Mouse (Mus musculus): Measurements from ENCODE around the gene Rnf113a2. TPM values are rescaled to one million over a fixed set of nuclear protein-coding genes. Genes with fewer than 3 reads are reported as not detected.

Rnf113a2 gene
- total and polyA plus RNA-seq, 3 experiments = 0.10 to 0.15 TPM; not detected in 1

- TF ChIP-seq E2F4 (IDR thresholded peaks at IDR 0.05; ENCODE audit: borderline replicate concordance, low read depth, low read length) = peak; percentile 98
- no peak for TF ChIP-seq ZNF384 (IDR thresholded peaks at IDR 0.05; ENCODE audit: low read depth, low read length)
- peak; percentile 73 for TF ChIP-seq MXI1 (IDR thresholded peaks at IDR 0.05; ENCODE audit: low read depth, low read length)
- no peak for TF ChIP-seq MYC (IDR thresholded peaks at IDR 0.05; ENCODE audit: low read depth, low read length)
Measured at GRCm38 (mm10) chr12:84450718-84451646, 34.0 kb downstream of the Rnf113a2 start, which contains the start of the genes Aldh6a1 and Lin52 (continued).

GRCm38 (mm10) chr12:84451801-84452200 lies 34.8 kb downstream of the Rnf113a2 start:
- Histone ChIP-seq H3K79me2 (ENCODE audit: control insufficient read depth, insufficient read depth, low read length, poor library complexity) (peaks cover 13% of the 10 kb centered on the region), H3K9me3 (replicated peaks; ENCODE audit: insufficient read depth, low read length) (no peaks in the 10 kb centered on the region), H3K4me3 (ENCODE audit: control insufficient read depth in 1 of 2, insufficient read depth in 1 of 2, low read depth in 2 of 2, low read length in 2 of 2) (peak overlapping the region; percentile 72 to 85), H3K27me3 (ENCODE audit: control insufficient read depth in 1 of 2, insufficient read depth in 2 of 2, low read length in 2 of 2) (no peaks in the 10 kb centered on the region), H3K27ac (ENCODE audit: control insufficient read depth, low read depth, low read length) (peak overlapping the region; percentile 78), H3K36me3 (ENCODE audit: control insufficient read depth in 1 of 2, insufficient read depth in 2 of 2, low read length in 2 of 2) (peaks cover 0 to 17% of the 10 kb centered on the region in 2 experiments; a peak in 3 of 4 replicates), H3K9ac (ENCODE audit: control insufficient read depth, low read depth, low read length, poor library complexity, severe bottlenecking) (peak overlapping the region; percentile 87), H3K4me1 (ENCODE audit: control insufficient read depth in 1 of 2, insufficient read depth in 2 of 2, low read length in 2 of 2) (peaks cover 3 to 12% of the 10 kb centered on the region in 2 experiments; a peak in 3 of 4 replicates)
- TF ChIP-seq MYB (IDR thresholded peaks at IDR 0.05; ENCODE audit: low read depth, low read length) (no peak), NELFE (IDR thresholded peaks at IDR 0.05; ENCODE audit: low read depth, low read length) (0 out of 2 replicates have a peak, but pooled peaks have one; percentile 25)
- DNase-seq (ENCODE audit: low read depth, low spot score) = no peak

- no peak overlapping the region for H3K27ac ChIP-seq (ENCODE audit: control insufficient read depth, low read depth, low read length)
- H3K79me2 ChIP-seq (ENCODE audit: control insufficient read depth, insufficient read depth, low read length, poor library complexity) = peaks cover 9% of the 10 kb centered on the region
- no peaks in the 10 kb centered on the region for H3K9me3 ChIP-seq (replicated peaks; ENCODE audit: insufficient read depth, low read length)
- TF ChIP-seq TAL1 (IDR thresholded peaks at IDR 0.05; ENCODE audit: low read length) = no peak
- no peak for TF ChIP-seq TCF12 (IDR thresholded peaks at IDR 0.05; ENCODE audit: low read depth, low read length)
- no peak for TF ChIP-seq ZMIZ1 (IDR thresholded peaks at IDR 0.05; ENCODE audit: low read depth, low read length)
- TF ChIP-seq ETS1 (IDR thresholded peaks at IDR 0.05; ENCODE audit: low read depth, low read length) = no peak
- H3K4me1 ChIP-seq (ENCODE audit: control insufficient read depth in 1 of 2, insufficient read depth in 2 of 2, low read length in 2 of 2) = peaks cover 0 to 12% of the 10 kb centered on the region in 2 experiments; a peak in 2 of 4 replicates
- no peak for DNase-seq (ENCODE audit: low read depth, low spot score)
- no peaks in the 10 kb centered on the region for H3K27me3 ChIP-seq (ENCODE audit: control insufficient read depth in 1 of 2, insufficient read depth in 2 of 2, low read length in 2 of 2)
- H3K9ac ChIP-seq (ENCODE audit: control insufficient read depth, low read depth, low read length, poor library complexity, severe bottlenecking) = no peak overlapping the region
- no peak overlapping the region for H3K4me3 ChIP-seq (ENCODE audit: control insufficient read depth in 1 of 2, insufficient read depth in 1 of 2, low read depth in 2 of 2, low read length in 2 of 2)
- peaks cover 14 to 23% of the 10 kb centered on the region in 2 experiments for H3K36me3 ChIP-seq (ENCODE audit: control insufficient read depth in 1 of 2, insufficient read depth in 2 of 2, low read length in 2 of 2)
Measured at GRCm38 (mm10) chr12:84456911-84457310, 39.9 kb downstream of the Rnf113a2 start.

GRCm38 (mm10) chr12:84459845-84460244 lies 42.8 kb downstream of the Rnf113a2 start:
- Histone ChIP-seq H3K27ac (ENCODE audit: control insufficient read depth, low read depth, low read length) (no peak overlapping the region), H3K27me3 (ENCODE audit: control insufficient read depth in 1 of 2, insufficient read depth in 2 of 2, low read length in 2 of 2) (no peaks in the 10 kb centered on the region), H3K4me3 (ENCODE audit: control insufficient read depth in 1 of 2, insufficient read depth in 1 of 2, low read depth in 2 of 2, low read length in 2 of 2) (no peak overlapping the region), H3K4me1 (ENCODE audit: control insufficient read depth in 1 of 2, insufficient read depth in 2 of 2, low read length in 2 of 2) (no peaks in the 10 kb centered on the region), H3K9ac (ENCODE audit: control insufficient read depth, low read depth, low read length, poor library complexity, severe bottlenecking) (no peak overlapping the region), H3K79me2 (ENCODE audit: control insufficient read depth, insufficient read depth, low read length, poor library complexity) (no peaks in the 10 kb centered on the region), H3K36me3 (ENCODE audit: control insufficient read depth in 1 of 2, insufficient read depth in 2 of 2, low read length in 2 of 2) (peaks cover 0 to 27% of the 10 kb centered on the region in 2 experiments; a peak in 2 of 4 replicates), H3K9me3 (replicated peaks; ENCODE audit: insufficient read depth, low read length) (no peaks in the 10 kb centered on the region)
- no peak for DNase-seq (ENCODE audit: low read depth, low spot score)
- TF ChIP-seq BHLHE40 (IDR thresholded peaks at IDR 0.05; ENCODE audit: borderline replicate concordance, low read depth, low read length) = no peak
- TF ChIP-seq RAD21 (IDR thresholded peaks at IDR 0.05; ENCODE audit: low read depth, low read length) = peak; percentile 5
- TF ChIP-seq CTCF (IDR thresholded peaks at IDR 0.05 in 2 of 3, conservative IDR thresholded peaks at IDR 0.05 in 1 of 3; ENCODE audit: control insufficient read depth in 1 of 3, insufficient read depth in 1 of 3, low read depth in 2 of 3, low read length in 3 of 3, poor library complexity in 1 of 3, severe bottlenecking in 1 of 3) = peak in 2 of 3 experiments; percentile 9 to 32; a peak in 3 of 6 replicates
- TF ChIP-seq HCFC1 (IDR thresholded peaks at IDR 0.05; ENCODE audit: low read depth, low read length) = no peak
- peak; percentile 27; the same call in 1 of the 2 replicates for TF ChIP-seq SMC3 (IDR thresholded peaks at IDR 0.05; ENCODE audit: low read depth, low read length)

All from MEL (cell line).